Mouse (Mus musculus) adrenal gland, adult 10 weeks (tissue): ENCODE data around the gene Gnptg. TPM values are rescaled to one million over a fixed set of nuclear protein-coding genes. Genes with fewer than 3 reads are reported as not detected.

ENCODE experiments used
- polyA plus RNA-seq: library from polyadenylated mRNA; stranded (reverse); fragments of 350-450 nt; fragmentation: Illumina TruSeq; extraction: RNeasy Lipid Tissue Mini Kit (QIAGEN cat#74804); gene quantifications from one replicate; pipeline ENCODE4 v1.2.3, GENCODE M21; 2014; ENCODE audit warnings: low read depth, low replicate concordance

Gene Gnptg
- 16.7 TPM for polyA plus RNA-seq

DNA sequence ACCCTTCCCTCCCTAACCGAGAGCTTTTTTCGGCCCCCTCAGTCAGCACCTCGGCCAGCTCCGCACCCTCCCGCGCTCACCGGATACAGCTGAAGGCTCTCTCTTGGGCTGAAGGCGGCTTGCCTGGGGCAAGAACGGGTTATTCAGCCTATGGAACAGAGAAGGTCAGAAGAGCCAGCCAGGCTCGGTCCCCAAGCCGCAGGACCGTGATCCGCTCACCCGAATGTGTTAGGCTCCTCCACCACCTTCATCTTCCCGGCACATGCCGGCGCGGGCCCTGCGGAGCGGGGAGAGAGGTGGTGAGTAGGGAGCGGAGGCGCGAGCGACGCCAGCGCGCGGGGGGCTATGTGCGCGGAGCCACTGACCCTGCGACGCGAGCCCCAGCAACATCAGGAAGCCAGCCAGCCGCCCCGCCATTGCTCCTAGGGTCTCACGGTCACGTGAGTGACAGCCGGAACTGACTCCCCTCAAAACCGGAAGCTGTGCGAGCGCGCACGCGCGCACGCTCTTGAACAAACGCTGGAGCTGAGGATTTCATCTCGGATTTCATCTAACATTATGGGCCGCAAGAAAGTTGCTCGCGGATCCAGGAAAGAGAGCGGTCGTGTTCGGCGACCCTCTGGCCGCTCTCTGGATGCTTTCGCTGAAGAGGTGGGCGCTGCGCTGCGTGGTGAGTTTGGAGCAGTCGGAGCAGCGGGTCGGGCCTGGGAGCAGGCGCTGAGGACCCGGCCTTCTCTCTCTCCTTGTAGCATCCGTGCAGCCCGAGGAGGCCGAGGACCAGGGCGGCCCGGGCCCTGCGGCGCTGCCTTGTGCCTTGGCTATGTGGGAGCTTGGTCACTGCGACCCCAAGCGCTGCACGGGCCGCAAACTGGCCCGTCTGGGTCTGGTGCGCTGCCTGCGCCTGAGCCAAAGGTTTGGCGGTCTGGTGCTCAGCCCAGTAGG is at the start of gene Gnptg, which contains the start of gene Tsr3:
TSS of gene Gnptg (minus strand) at position 430 of the 942 bp plus-strand sequence.
TSS of gene Tsr3 (plus strand) at position 476 of the 942 bp plus-strand sequence.

DNA sequence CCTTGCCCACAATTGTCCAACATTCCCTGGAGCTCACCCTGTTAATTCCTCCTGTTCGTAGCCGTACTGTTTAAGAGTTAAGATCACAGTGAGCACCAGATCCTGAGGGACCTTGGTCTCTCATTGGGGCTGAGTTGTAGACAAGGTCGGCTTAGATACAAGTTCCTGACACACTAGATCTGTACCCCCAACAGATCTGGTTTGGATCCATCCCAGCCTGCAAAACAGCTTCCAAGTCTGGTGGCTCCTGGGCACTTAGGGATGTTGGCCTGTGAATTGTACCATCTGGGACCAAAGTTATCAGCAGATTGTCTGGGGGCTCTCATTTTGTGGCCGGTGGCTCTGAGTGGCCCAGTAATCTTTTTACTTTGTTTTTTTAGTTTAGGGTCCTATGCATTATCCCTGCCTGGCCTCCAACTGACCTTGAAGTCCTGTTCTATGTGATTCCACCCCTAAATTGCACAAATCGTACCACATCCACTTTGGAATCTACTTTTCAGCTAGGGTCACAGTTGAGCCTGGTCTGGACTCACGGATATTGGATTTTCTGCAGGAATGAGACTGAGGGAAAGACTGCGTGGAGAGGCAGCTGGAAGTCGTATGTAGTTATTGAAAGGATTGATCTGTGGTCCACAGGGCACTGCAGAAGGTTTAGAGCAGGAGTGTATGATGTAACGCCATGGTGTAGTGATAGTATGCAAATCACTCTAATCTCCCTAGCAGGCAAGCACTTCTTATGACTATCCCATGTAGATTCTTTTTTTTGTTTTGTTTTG is 34.8 kb upstream of the Gnptg start, which contains the start of gene Ube2i:
TSS of gene Ube2i (minus strand) at position 52 of the 776 bp plus-strand sequence.

DNA sequence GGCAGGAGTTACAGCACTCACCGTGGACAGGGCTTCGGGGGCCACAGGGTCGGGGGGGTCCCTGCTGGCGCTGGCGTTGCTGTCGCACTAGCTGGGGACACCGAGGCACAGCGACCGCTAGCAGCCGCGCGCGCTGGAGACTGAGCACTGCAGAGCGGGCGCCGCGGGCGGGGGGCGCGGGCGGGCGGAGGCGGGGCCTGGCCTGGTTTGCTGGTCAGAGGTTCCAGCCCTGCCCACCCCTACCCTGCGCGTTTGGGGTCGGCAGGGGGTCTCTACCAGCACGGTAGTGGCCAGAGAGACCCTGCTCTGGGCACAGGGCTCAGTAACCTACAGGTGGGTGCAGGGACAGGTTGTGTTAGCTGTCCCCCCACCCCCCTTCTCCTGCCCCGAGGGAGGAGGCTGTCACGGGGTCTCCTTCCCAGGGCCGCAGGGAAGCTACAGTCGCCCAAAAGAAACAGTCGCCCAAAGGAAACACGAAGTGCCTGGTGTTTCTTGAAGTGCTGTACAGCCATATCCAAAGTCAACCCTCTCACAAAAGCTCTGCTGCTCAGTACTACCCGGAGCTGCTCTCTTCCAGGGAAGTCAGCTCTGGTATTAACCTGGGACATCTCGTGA is 16.3 kb upstream of the Gnptg start, which contains the start of gene Baiap3:
TSS of gene Baiap3 (minus strand) at position 225 of the 615 bp plus-strand sequence.

DNA sequence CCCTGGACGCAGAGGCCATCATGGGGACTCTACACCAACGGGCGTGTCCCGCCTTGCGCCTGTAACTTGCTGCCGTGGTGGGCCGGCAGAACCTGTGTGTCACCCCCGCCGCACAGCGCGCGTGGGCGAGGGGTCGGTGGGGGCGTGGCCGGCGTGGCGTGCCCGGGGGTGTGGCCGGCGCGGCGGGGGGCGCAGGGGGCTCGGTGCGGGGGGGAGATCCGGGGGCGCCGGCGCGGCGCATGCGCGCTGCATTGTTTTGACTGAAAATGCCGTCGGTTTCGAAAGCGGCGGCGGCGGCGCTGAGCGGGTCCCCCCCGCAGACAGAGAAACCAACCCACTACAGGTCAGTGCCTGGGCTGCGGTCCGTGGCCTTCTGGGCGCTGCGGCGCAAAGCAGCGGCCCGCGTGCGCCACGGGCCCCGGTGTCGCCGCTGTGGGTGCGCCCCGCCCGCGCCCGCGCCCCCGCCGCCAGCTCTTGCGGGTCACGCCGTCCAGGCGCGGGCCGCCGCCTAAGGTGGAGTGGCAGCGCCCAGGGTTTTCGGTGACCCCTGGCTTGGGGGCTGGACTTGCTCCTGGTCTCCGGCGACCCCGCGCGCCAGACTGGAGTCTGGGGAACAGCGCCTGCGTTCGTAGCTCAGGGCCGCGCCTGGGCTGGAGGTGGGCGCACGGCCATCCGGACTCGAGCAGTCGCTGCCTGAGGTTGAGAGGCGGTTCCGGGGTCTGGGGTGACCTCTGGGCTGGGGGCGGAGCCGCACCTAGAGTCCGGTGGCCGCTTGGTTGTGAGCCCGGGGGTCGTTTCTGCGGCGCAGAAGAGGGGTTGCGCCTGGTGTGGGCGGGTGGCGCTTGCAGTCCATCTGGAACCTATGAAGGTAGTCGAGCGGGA is 51.5 kb downstream of the Gnptg start, which contains the start of gene Unkl:
TSS of gene Unkl (plus strand) at position 248 of the 882 bp plus-strand sequence.

DNA sequence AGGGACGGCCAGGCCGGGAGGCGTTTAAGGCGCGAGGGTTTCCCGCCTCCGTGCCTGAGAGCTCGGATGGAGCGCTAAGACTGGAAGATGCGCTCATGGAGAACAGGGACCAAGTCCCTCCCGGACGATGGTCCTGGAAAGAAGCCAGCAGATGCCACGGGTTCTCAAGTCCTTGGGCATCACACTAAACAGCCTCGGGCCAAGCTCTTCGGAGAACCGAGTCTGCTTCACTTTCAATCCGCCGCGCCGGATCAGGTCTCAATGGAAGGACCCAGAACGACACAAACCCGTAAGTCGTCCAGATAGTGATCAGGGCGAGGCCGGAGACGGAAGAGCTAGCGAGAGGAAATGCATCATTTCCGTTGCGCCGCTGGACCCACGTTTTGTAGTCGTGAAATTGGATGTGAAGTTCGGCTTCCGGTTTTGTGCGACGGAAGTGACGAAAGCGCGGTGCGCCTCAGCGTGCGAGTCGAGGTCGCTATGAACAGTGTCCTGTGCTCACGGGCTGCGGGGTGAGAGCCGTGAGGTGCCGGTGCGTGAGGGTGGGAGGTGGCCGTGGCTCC is 55.7 kb downstream of the Gnptg start, which contains the start of gene BC003965:
TSS of gene BC003965 (plus strand) at position 426 of the 563 bp plus-strand sequence.

Other genes with a start within 250 kb of the Gnptg start
- gene Cramp1l, start 224.3 kb downstream of the Gnptg start, polyA plus RNA-seq, result 8.4 TPM
- gene Ift140, start 224.0 kb downstream of the Gnptg start, polyA plus RNA-seq, result 19.1 TPM
- gene Tmem204, start 156.5 kb downstream of the Gnptg start, polyA plus RNA-seq, result 16.2 TPM
- gene Telo2, start 124.2 kb downstream of the Gnptg start, polyA plus RNA-seq, result 0.93 TPM
- gene Ptx4, start 119.4 kb downstream of the Gnptg start, polyA plus RNA-seq, result not detected
- gene Clcn7, start 106.7 kb downstream of the Gnptg start, polyA plus RNA-seq, result 5.0 TPM
- not detected for gene Ccdc154, start 77.7 kb downstream of the Gnptg start, polyA plus RNA-seq
- gene Gm38655, start 64.7 kb downstream of the Gnptg start, polyA plus RNA-seq, result not detected
- gene BC003965, start 55.6 kb downstream of the Gnptg start, polyA plus RNA-seq, result 26.4 TPM
- gene Unkl, start 51.7 kb downstream of the Gnptg start, polyA plus RNA-seq, result 20.4 TPM
- gene Tsr3, start within 50 bp of the Gnptg start, polyA plus RNA-seq, result 5.5 TPM
- 1.1 TPM for gene Baiap3, start 16.2 kb upstream of the Gnptg start, polyA plus RNA-seq
- 280 TPM for gene Ube2i, start 34.5 kb upstream of the Gnptg start, polyA plus RNA-seq
- gene Prss34, start 58.3 kb upstream of the Gnptg start, polyA plus RNA-seq, result not detected
- not detected for gene Prss28, start 68.5 kb upstream of the Gnptg start, polyA plus RNA-seq
- not detected for gene Prss29, start 78.5 kb upstream of the Gnptg start, polyA plus RNA-seq
- gene Tpsab1, start 105.4 kb upstream of the Gnptg start, polyA plus RNA-seq, result not detected
- not detected for gene Tpsb2, start 126.2 kb upstream of the Gnptg start, polyA plus RNA-seq
- gene Tpsg1, start 129.1 kb upstream of the Gnptg start, polyA plus RNA-seq, result not detected
- gene Cacna1h, start 193.7 kb upstream of the Gnptg start, polyA plus RNA-seq, result 3.8 TPM
- gene Tekt4, start 214.5 kb upstream of the Gnptg start, polyA plus RNA-seq, result not detected